Mouse (Mus musculus) midbrain, embryonic 13.5 days (tissue): ENCODE measurements at regions not wholly inside any gene's neighbourhood (a gene's known extent, or its start where the extent isn't known, plus 50 kb on each side); places are given as distances from the start of the nearest gene placed in this dataset.

ENCODE experiments used
- ATAC-seq: fragments of 200-750 bp; cut with Nextera tagmentation; 2 replicates; pipeline ENCODE4 v1.8.0; 2017; ENCODE audit warnings: mild to moderate bottlenecking, moderate TSS enrichment, moderate library complexity
- H3K27ac ChIP-seq: fragments of 300-500 bp; sonication (generic); 2 replicates; pipeline ENCODE4 v1.5.1; 2015; ENCODE audit warnings: inconsistent platforms, mild to moderate bottlenecking, moderate library complexity
- H3K27me3 ChIP-seq: fragments of 300-500 bp; sonication (generic); 2 replicates; pipeline ENCODE4 v1.6.1; 2015; ENCODE audit warnings: mild to moderate bottlenecking, inconsistent platforms
- H3K36me3 ChIP-seq: fragments of 300-500 bp; sonication (generic); 2 replicates; pipeline ENCODE4 v1.6.1; 2015; ENCODE audit warnings: mild to moderate bottlenecking, inconsistent platforms
- H3K4me1 ChIP-seq: fragments of 300-500 bp; sonication (generic); replicated peaks from 2 replicates; pipeline ENCODE4 v1.6.1; 2015; ENCODE audit warnings: inconsistent platforms
- H3K4me2 ChIP-seq: fragments of 300-500 bp; sonication (generic); replicated peaks from 2 replicates; pipeline ENCODE4 v1.6.1; 2015; ENCODE audit warnings: moderate library complexity, mild to moderate bottlenecking, inconsistent platforms
- H3K4me3 ChIP-seq: fragments of 300-500 bp; sonication (generic); replicated peaks from 2 replicates; pipeline ENCODE4 v1.5.1; 2015; ENCODE audit warnings: mild to moderate bottlenecking, inconsistent platforms
- H3K9ac ChIP-seq: fragments of 300-500 bp; sonication (generic); replicated peaks from 2 replicates; pipeline ENCODE4 v1.6.1; 2015; ENCODE audit warnings: mild to moderate bottlenecking, inconsistent platforms
- H3K9me3 ChIP-seq: fragments of 300-500 bp; sonication (generic); 2 replicates; pipeline ENCODE4 v1.6.1; 2016; ENCODE audit warnings: mild to moderate bottlenecking, inconsistent platforms
- WGBS: fragments of 180-500 bp; shearing (Covaris S2); methylation state at CpG from one replicate; pipeline ENCODE4 v1.1.7; 2015; 5-methylcytosine and 5-hydroxymethylcytosine counted together

GRCm38 (mm10) chr5:75850855-75851254 lies 127.4 kb downstream of the Kdr start:
- ATAC-seq: no peak
- WGBS: 93% methylated on average over 4 of the region's 4 CpGs
- Histone ChIP-seq H3K4me1 (peaks cover 18% of the 10 kb centered on the region), H3K27me3 (peaks cover 27% of the 10 kb centered on the region), H3K27ac (no peak overlapping the region), H3K4me2 (no peak overlapping the region), H3K36me3 (no peaks in the 10 kb centered on the region), H3K9me3 (no peaks in the 10 kb centered on the region), H3K4me3 (no peak overlapping the region), H3K9ac (no peak overlapping the region)

DNA sequence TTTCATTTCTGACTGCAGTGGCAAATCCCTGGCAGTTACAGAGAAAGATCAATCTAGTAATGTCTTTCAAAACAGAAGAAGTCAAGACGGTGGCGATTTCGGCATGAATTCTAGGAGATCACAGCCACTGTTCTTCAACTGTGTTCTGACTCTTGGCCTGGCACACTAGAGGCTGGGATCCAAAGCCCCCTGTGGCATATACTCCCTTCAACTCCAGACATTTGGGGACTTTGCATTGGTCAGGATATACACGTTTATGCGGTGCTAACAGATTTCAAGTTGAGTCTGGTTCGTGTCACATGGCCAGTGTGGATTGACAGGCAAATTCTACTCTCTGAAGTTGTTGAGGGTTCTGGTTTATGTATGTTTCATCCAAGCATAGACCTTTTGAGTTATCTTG lies 130.3 kb downstream of the Kdr start:
- Histone ChIP-seq H3K27ac (no peak overlapping the region), H3K4me1 (peaks cover 20% of the 10 kb centered on the region), H3K27me3 (peaks cover 15% of the 10 kb centered on the region; the same call in 1 of the 2 replicates), H3K4me3 (no peak overlapping the region), H3K9ac (no peak overlapping the region), H3K4me2 (no peak overlapping the region), H3K36me3 (no peaks in the 10 kb centered on the region), H3K9me3 (no peaks in the 10 kb centered on the region)
- ATAC-seq: no peak
- 90% methylated on average over 6 of the region's 6 CpGs for WGBS

GRCm38 (mm10) chr5:75847341-75847740 lies 130.9 kb downstream of the Kdr start:
- no peak overlapping the region for H3K27ac ChIP-seq
- ATAC-seq: no peak
- no peak overlapping the region for H3K9ac ChIP-seq
- no peaks in the 10 kb centered on the region for H3K9me3 ChIP-seq
- peaks cover 20% of the 10 kb centered on the region for H3K4me1 ChIP-seq
- H3K4me2 ChIP-seq: no peak overlapping the region
- H3K36me3 ChIP-seq: no peaks in the 10 kb centered on the region
- H3K27me3 ChIP-seq: peaks cover 14% of the 10 kb centered on the region; the same call in 1 of the 2 replicates
- no peak overlapping the region for H3K4me3 ChIP-seq
- 85% methylated on average over 3 of the region's 3 CpGs for WGBS

- Histone ChIP-seq H3K27me3 (0 out of 2 replicates have a peak, but pooled peaks cover 6% of the 10 kb centered on the region), H3K4me2 (no peak overlapping the region), H3K36me3 (no peaks in the 10 kb centered on the region), H3K9me3 (no peaks in the 10 kb centered on the region), H3K27ac (no peak overlapping the region), H3K4me3 (no peak overlapping the region), H3K9ac (no peak overlapping the region), H3K4me1 (peaks cover 20% of the 10 kb centered on the region)
- 27% methylated on average over 3 of the region's 3 CpGs for WGBS
- peak; percentile 72 for ATAC-seq
These were observed 132.2 kb downstream of the Kdr start for GRCm38 (mm10) chr5:75846016-75846415.

- no peak for ATAC-seq
- 79% methylated on average over 3 of the region's 3 CpGs for whole genome bisulfite sequencing
- Histone ChIP-seq H3K4me2 (no peak overlapping the region), H3K27me3 (0 out of 2 replicates have a peak, but pooled peaks cover 6% of the 10 kb centered on the region), H3K4me3 (no peak overlapping the region), H3K9ac (no peak overlapping the region), H3K4me1 (peaks cover 10% of the 10 kb centered on the region), H3K36me3 (no peaks in the 10 kb centered on the region), H3K27ac (no peak overlapping the region), H3K9me3 (no peaks in the 10 kb centered on the region)
These were observed 134.5 kb downstream of the Kdr start for GRCm38 (mm10) chr5:75843807-75844206.

GRCm38 (mm10) chr5:75840421-75840820 lies 137.8 kb downstream of the Kdr start:
- WGBS: 90% methylated on average over 7 of the region's 7 CpGs

DNA sequence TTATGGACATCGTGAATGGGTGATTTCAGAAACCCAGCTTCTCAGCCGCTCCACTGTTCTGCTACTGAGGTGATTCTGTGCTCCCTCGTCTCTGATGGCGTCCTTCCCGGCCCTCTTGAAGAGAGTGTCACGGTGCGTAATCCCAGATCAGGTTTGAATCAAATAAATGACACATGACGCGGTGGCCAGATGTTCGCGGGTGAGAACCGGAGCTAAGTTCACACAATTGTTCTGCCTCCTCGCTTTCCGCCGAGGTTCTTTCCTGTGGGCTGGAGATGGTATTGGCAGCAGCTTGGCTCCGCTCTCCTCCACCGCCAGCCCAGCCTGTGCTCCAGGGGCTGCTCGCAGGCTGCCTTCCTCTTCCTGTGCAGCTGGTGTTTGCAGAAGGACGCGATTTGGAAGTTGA lies 142.7 kb downstream of the Kdr start:
- Histone ChIP-seq H3K4me2 (peak overlapping the region; percentile 17), H3K36me3 (no peaks in the 10 kb centered on the region), H3K4me1 (no peaks in the 10 kb centered on the region), H3K9me3 (no peaks in the 10 kb centered on the region), H3K9ac (no peak overlapping the region), H3K27ac (no peak overlapping the region), H3K4me3 (no peak overlapping the region), H3K27me3 (no peaks in the 10 kb centered on the region)
- no peak for ATAC-seq
- WGBS: 61% methylated on average over 20 of the region's 20 CpGs

More at GRCm38 (mm10) chr5:75840421-75840820, 137.8 kb downstream of the Kdr start:
- Histone ChIP-seq H3K36me3 (no peaks in the 10 kb centered on the region), H3K9ac (no peak overlapping the region), H3K27ac (no peak overlapping the region), H3K4me3 (no peak overlapping the region), H3K4me2 (no peak overlapping the region), H3K9me3 (no peaks in the 10 kb centered on the region), H3K4me1 (no peaks in the 10 kb centered on the region), H3K27me3 (no peaks in the 10 kb centered on the region)
- no peak for ATAC-seq

GRCm38 (mm10) chr5:75834766-75835555 lies 143.3 kb downstream of the Kdr start:
- Histone ChIP-seq H3K4me3 (no peak overlapping the region), H3K4me2 (peak overlapping the region; percentile 17), H3K4me1 (no peaks in the 10 kb centered on the region), H3K36me3 (no peaks in the 10 kb centered on the region), H3K27ac (no peak overlapping the region), H3K9ac (no peak overlapping the region), H3K27me3 (no peaks in the 10 kb centered on the region), H3K9me3 (no peaks in the 10 kb centered on the region)
- WGBS: 76% methylated on average over 17 of the region's 17 CpGs
- no peak for ATAC-seq

DNA sequence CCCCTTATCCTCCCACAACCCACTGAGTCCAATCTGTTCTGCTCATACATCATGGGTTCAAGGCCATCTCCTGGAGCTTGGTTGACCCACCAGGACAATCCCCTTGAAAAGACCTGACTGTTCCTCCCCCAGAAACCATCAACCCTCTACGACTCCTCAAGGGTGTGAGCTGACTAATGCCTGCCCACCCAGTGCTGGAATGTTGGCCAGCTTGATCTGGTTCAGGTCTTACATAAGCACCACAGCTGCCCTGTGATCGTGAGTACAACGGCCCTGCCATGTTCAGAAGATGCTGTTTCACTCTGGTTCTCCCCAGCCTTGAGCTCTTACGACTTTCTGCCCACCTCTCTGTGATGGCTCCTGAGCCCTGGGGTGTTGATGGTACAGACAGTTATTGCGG lies 145.9 kb downstream of the Kdr start:
- Histone ChIP-seq H3K9me3 (no peaks in the 10 kb centered on the region), H3K36me3 (no peaks in the 10 kb centered on the region), H3K4me3 (no peak overlapping the region), H3K4me2 (no peak overlapping the region), H3K9ac (no peak overlapping the region), H3K4me1 (no peaks in the 10 kb centered on the region), H3K27ac (no peak overlapping the region), H3K27me3 (no peaks in the 10 kb centered on the region)
- 93% methylated on average over 5 of the region's 5 CpGs for WGBS
- ATAC-seq: no peak

DNA sequence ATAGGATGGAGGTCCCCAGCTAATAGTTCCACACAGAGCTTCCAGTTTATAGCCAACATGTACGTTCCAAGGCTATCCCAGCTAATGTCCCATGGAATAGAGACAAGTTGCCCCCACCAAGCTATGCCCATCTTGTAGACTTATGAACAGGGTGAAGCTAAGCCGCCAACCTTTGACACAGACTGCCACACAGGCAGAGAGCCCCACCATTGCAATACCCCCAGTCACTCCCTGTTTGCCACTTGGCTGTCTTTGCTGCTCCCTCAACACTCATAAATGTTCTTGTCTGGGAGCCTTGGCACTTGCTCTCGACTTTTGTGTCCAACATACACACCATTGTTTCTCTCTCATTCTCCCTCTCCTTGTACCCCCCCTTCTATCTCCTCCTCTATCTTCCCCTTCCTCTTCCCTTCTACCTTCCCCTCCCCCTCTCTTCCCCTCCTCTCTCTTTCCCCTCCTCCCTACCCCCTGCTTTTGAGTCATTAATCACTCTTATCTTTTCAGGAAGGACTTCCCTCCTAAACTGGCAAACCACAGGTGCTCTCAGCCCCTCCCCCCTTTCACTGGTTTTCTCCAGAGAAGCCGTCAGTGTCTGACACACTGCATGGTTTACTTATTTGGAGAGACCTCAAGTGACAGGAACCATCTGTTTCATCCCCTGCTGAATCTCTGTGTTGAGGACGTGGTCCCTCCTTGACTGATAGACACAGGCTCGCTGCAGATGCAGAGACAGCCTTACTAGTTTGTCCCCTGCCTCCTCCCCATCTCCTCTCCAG lies 148.2 kb downstream of the Kdr start:
- Histone ChIP-seq H3K9me3 (no peaks in the 10 kb centered on the region), H3K4me3 (no peak overlapping the region), H3K27ac (no peak overlapping the region), H3K27me3 (peaks cover 2% of the 10 kb centered on the region; the same call in 1 of the 2 replicates), H3K9ac (no peak overlapping the region), H3K4me2 (no peak overlapping the region), H3K36me3 (no peaks in the 10 kb centered on the region), H3K4me1 (no peaks in the 10 kb centered on the region)
- 52% methylated on average over 6 of the region's 6 CpGs for WGBS
- no peak for ATAC-seq

DNA sequence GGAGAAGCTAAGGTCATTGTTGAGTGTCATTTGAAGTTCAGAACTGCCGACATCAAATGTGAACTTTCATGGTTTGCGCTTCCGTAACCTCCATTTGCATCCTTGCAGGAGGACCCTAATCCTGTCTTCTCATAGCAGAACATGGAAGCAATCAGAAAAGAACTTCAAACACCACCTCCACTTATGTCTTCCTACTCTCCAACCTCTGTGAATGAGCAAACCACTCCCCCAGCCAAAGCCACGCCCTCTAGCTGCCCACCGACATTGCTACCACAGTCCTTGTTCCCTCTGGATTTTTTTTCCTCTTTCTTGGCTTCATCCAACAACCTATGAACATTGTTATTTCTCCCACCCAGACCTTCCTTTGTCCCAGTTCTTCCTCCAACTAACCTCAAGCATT lies 149.9 kb downstream of the Kdr start:
- Histone ChIP-seq H3K4me1 (no peaks in the 10 kb centered on the region), H3K27ac (no peak overlapping the region), H3K4me3 (no peak overlapping the region), H3K4me2 (no peak overlapping the region), H3K9me3 (no peaks in the 10 kb centered on the region), H3K27me3 (peaks cover 2% of the 10 kb centered on the region; the same call in 1 of the 2 replicates), H3K36me3 (no peaks in the 10 kb centered on the region), H3K9ac (no peak overlapping the region)
- 92% methylated on average over 5 of the region's 5 CpGs for WGBS
- ATAC-seq: no peak
